Mouse (Mus musculus) kidney, adult 9 months (tissue): ENCODE results near the gene Bsg.
"Not testable (repeated sequence)": the region's sequence is repeated elsewhere in the genome, so short reads cannot be mapped to it uniquely, and the experiment has no call there.

ENCODE experiments used
- DNase-seq: peaks from one replicate; pipeline ENCODE4 v3.0.0; 2022

Gene Bsg

DNA sequence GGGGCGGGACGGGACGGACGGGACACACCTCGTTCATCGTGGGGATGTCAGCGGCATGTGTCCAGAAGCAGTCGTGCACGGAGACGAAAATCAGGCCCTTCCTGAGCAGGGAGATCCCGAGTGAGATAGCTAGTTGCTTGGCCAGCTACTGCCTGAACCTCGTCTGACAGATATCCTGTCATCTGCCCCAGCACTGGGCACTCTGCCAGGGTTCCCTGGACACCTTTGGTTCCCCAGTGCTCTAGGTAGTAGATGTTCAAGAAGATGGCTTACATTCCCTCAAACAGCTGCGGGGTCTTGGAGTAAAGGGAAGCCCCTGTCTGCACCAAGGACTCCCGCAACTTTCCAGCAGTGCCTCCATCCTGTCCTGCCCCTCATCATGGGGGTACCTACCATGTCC, 32.4 kb downstream of the Bsg start:
- no peak for DNase-seq

DNA sequence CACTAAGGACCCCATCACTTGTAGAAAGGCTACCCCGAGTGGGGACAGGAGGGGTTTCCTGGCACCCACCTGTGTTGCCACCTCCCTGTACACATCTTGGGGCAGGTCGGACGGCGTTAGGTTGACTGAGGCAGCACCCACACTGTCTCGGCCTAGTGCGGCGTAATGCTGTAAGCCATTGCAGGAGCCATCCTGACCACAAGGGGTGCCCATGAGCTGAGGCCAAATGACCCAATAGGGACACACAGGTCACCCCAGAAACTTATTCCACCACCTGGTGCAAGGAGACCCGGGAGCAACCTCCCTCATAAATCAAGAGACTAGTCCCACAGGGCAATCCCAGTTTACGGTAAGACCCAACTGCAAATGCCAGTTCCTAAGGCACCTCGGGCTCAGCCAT, 34.0 kb downstream of the Bsg start:
- DNase-seq: peak; percentile 45

DNA sequence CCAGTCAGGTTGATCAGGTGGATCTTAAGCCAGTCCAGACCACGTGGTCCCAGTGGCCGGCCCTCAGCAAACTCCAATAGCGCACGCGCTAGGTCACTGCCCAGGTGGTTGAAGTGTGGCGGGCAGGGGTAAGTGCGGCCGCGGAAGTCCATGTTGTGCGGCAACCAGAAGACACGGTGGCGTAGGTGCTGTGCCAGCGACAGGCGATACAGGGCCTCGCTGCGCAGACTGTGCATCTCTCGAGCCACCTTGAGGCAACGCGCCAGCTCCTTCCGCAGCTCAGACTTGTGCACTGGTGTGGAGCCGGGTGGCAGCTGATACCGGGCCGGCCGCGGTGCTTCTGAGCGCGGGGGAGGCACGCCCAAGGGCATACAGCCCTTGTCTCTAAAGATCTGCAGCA, 34.9 kb downstream of the Bsg start:
- DNase-seq: no peak

DNA sequence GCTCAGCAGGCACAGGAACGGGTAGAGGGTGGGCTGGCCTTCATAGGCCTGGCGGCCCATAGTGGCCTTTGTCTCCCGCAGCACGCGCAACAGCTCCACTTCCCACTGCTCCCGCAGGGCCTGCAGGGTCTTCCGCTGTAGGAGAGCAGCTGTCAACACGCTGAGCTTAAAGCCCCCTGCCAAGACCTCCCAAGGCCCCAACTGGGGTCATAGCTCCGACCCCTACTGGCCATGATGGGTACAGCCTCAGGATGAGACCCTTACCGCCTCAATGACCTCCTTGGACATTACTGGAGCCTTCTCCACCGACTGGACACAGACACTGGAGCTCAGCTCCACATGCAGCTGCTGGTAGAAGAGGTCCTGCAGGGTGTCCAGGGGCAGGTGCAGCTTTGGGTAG, 36.6 kb downstream of the Bsg start:
- DNase-seq: no peak

DNA sequence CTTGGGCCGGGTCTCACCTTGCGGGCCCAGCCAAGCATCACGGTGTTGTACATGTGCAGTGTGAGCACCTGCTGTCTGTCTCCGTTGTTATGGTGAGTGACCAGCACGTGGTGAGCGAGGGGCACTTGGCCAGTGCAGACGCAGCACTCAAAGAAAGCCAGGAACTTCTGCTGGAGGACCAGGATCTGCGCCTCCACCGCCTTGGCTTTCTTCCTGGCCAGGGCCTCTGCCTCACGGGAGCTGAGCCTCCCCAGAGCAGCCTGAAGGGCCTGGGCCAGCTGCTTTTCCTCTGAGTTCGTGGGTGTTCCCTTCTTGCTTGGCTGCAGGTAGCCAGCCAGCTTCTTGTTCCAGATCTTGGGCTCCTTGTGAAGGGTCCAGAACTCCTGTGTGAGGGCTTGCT, 38.9 kb downstream of the Bsg start:
- no peak for DNase-seq

DNA sequence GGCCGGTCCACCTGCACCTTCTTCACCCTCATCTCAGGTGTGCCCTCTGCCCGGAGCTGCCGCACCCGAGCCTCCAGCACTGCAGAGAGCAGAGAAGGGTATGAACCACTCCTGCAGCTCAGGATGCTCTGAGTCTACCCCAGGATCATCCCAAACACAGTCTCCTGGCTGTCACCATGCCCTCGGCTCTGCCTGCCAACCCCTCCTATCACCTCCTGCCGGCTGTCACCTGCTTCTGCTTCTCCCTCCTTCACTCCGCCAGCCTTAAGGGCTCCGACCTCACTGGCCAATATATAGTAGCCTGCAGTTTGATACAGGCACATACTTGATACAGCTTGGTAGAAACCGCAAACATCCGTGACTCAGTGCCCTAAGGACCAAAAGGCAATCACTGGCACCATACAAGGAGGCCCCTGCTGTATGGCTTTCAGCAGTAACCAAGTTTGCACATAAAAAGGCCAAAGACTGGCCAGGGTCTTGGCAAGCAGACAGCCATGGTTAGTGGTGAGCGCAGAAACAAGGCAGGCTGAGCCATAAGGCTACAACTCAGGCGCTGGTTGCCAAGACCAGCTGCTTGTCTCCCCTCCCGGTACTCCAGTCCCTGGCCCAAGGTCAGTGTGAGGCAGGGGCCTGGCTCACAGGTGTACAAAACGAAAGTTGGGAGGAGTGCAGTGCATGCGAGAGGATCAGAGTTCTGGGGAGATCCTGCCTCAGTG, 39.5 kb downstream of the Bsg start:
- no peak for DNase-seq

DNA sequence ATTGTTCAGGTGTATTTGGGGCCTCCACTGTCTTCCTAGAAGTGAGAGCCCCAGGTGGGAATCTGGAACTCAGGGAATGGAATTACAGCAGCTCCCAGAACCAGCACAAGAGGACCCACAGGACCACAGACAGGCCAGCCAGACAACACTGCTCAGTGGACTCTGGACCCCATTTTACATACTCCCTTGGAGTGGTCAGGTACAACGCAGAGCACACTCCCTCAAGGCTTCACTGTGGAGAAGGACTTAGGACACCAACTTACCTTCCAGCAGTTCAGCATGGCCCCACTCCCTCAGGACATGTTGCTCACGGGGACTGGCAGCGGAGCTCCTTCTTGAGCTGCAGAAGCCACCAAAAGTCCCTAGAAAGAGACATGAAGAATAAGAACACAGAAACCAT, 41.1 kb downstream of the Bsg start:
- peak; percentile 57 for DNase-seq

DNA sequence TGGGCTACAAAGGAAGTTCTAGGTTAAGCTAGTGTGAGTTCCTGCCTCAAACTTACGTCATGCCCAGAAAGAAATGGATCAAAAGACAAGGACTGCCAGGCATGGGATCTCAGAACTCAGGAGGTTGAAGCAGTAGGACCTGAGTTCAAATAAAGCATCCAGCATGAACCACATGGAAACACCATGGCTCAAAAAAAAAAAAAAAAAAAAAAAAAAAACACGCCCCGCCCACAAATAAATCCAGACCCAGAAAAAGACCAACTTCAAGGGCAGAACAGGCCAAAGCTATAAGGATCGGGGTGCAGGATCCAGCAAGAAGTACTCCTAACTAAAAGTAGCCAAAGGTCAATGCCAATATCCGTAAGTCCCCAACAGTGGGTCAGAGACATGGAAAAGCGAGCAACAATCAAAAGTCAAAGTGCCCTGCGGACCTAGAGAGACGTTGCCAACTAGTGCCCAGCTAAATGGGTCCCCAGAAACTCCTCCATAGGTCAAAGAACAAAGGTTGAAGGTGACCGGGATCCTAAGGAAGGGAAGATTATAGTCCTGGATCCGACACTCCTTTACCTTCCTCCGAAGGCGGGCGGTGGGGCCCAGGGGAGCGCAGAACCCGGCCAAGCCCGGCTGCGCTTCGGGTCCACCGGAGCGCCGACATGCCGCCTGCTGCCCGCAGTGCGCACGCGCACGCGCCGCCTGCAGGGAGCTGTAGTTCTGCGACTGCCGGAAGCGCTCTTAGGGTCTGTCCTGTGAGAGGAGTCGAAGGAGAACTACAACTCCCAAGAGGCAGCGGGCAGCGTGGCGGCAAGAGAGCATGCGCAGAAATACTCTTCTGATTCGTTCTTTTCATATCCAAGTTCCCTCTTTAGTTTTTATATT, 41.8 kb downstream of the Bsg start, which contains the start of gene Polrmt:
Gene Polrmt, minus strand, starts transcription at position 684 of the 876 bp plus-strand sequence.
- peak; percentile 99 for DNase-seq

DNA sequence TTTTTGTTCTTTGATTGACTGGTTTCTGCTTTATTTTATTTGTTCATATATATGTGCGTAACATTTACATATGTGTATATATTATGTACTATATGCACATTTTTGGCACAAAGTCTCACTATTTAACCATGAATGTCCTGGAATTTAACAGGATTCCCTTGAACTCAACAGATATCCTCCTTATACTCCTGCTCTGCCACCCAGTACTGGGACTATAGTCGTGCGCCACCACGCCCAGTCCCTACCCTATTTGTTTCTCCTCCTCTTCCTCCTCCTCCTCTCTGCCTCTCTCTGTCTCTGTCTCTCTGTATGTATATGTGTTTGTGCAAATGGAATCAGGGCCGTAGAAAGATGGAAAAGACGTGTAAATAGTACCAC, 42.5 kb downstream of the Bsg start:
- peak; percentile 42 for DNase-seq

DNA sequence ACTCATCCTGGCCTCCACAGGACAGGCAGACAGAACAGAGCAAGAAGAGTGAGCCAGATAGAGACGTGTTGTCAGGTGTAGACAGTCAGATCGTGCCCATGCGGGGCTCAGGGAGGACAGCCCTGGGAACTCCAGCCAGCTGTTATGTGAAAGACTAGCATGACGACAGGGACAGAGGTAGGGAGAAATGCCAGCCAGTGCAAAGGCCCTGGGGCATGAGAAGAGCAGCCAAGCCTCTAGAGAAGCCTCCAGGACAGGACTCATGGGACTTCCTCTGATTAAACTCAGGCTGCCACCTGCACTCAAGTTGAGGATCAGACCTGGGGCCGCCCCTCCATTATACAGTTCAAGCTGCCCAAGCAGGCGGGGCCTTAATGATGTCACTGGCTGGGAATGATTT, 44.2 kb downstream of the Bsg start:
- no peak for DNase-seq

DNA sequence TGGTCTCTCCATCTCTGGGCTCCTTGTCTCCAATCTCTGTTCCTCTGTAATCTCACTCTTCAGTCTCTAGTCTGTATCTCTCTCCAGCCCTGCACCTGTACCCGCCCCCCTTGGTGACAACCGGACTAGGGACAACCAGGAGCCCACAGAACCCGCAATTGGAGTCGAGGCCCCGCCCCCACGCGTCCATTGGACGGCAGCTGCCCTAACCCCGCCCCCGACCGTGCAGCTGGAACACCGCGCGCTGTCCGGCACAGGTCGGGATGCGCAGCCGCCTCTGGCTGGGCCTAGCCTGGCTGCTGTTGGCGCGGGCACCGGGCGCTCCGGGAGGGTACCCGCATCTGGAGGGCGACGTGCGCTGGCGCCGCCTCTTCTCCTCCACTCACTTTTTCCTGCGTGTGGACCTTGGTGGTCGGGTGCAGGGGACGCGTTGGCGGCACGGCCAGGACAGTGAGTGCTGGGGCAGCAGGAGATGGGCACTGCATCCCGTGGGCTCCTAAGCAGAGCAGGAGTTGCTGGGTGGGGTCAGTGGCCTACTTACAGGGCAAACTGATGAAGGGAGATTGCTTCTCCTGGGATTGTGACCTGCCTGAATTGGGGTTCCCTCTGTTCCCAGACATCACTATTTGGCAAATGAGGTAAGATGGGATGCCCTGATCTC, 50.7 kb downstream of the Bsg start, which contains the start of gene Fgf22:
Gene Fgf22, plus strand, starts transcription at position 221 of the 661 bp plus-strand sequence.
- peak; percentile 75 for DNase-seq

DNA sequence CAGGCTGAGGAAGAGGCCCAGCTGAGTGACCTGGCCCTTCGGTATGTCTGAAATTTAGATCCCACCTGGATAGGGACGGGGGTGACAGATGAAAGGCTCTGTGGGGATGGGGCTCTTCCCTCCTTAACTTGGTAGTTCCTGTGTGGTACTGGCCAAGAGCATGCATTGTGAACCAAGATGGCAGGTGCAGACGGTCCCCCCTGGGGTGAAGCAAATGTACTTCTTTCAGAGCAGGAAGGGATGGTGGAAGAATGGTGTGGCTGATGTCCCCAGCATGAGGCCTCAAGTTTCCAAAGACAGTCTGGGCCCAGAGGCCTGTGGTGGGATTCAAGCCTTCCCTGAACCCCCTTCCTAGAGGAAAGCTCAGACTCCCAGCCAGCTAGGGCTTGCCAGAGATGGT, 51.6 kb downstream of the Bsg start:
- DNase-seq: no peak

DNA sequence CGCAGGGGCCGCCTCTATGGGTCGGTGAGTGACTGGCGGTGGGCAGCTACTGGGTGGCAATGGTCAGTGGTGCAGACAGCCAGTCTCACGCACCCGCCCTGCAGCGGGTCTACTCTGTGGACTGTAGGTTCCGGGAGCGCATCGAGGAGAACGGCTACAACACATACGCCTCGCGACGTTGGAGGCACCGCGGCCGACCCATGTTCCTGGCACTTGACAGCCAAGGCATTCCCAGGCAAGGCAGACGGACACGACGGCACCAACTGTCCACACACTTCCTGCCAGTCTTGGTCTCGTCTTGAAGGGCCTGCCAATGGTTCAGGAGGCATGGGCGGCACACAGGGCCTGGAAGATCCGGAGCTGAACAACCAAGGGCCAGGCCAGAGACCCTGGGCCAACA, 52.4 kb downstream of the Bsg start:
- no peak for DNase-seq

DNA sequence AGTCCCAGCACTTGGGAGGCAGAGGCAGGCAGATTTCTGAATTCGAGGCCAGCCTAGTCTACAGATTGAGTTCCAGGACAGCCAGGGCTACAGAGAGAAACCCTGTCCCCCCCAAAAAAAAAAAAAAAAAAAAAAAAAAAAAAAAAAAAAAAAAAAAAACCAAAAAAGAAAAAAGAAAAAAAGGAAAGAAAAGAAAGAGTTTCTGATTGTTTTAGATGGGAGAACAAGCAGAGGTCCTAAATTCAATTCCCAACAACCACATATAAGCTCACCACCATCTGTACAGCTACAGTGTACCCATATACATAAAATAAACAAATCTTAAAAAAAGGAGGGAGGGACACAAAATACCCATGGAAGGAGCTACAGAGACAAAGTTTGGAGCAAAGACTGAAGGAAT, 55.4 kb downstream of the Bsg start:
- DNase-seq: not testable (repeated sequence)

DNA sequence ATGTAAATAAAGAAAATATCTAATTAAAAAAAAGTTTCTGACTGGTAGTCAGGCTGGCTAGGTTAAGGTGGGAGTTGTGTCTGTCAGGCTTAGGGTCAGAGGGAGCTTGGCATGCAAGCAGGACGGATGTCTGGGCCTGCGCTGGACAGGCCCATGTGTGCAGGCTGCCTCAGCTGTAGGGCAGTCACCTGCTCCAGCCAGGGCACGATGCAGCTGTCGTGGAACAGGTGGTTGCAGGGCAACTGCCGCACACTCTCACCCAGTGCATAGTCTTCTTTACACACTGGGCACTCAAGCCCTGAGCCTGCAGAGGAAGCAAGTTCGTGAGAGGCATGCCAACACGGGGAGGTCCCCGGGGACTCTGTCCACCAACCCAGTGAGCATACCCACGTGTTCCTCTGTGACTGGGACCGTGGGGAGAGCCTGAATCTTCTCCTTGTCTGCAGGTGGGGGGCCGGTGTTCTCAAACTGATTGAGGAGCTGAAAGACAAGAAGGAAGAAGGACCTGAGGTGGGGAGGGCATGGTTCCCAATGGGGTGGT, 56.4 kb downstream of the Bsg start:
- no peak for DNase-seq
